Mouse (Mus musculus) layer of hippocampus, postnatal 14 days (tissue): ENCODE data around the gene Crtac1. TPM values are rescaled to one million over a fixed set of nuclear protein-coding genes. Genes with fewer than 3 reads are reported as not detected.

Source experiments
- DNase-seq, 2 experiments: peaks; one replicate each; pipeline ENCODE4 v3.0.0; 2021 to 2022; ENCODE audit warnings: low spot score in 2 of 2, mixed read lengths in 1 of 2
- microRNA-seq, 2 experiments: library from miRNA; unstranded; fragments of <30 nt; microRNA quantifications; one replicate each; pipeline ENCODE4 v1.2.0; 2021
- total RNA-seq, 2 experiments: library from RNA; stranded (reverse); gene quantifications; 2 replicates each; pipeline ENCODE4 v1.2.3; 2021

Gene Crtac1
- total RNA-seq, 2 experiments from 2014 or later, result 96.5 to 99.8 TPM

GRCm38 (mm10) chr19:42247519-42247918 lies 184.1 kb downstream of the Crtac1 start, which contains the start of gene Golga7b:
TSS of gene Golga7b (plus strand) at chr19:42247574.
- DNase-seq, result no peak

- DNase-seq, result no peak
Observed at GRCm38 (mm10) chr19:42246626-42247025, 185.0 kb downstream of the Crtac1 start.

GRCm38 (mm10) chr19:42243401-42243800 lies 188.2 kb downstream of the Crtac1 start:
- no peak for DNase-seq

- no peak for DNase-seq
Observed at GRCm38 (mm10) chr19:42240881-42241280, 190.7 kb downstream of the Crtac1 start.

GRCm38 (mm10) chr19:42238341-42238715 lies 193.3 kb downstream of the Crtac1 start:
- DNase-seq, result no peak

- no peak for DNase-seq
Observed at GRCm38 (mm10) chr19:42237602-42238340, 193.8 kb downstream of the Crtac1 start.

Small RNA genes within 50 kb of the gene (microRNA-seq; reads per million reads assigned to microRNA genes)
- gene Gm26339, result 0 reads per million in 2 experiments
- gene Mir3085, result 19.2 to 24.1 reads per million in 2 experiments

Other genes with a start within 250 kb of the Crtac1 start
- gene Sfrp5, start 229.5 kb downstream of the Crtac1 start, total RNA-seq, result 1 to 10 TPM in 1 of 2 experiments, under 1 TPM in 1; 0.26 to 1.7 TPM
- gene Golga7b, start 184.2 kb downstream of the Crtac1 start, total RNA-seq, result 10 to 100 TPM; 82.6 to 85.8 TPM
- gene R3hcc1l, start 87.0 kb upstream of the Crtac1 start, total RNA-seq, result 10 to 100 TPM; 15.8 to 18.0 TPM
- gene Loxl4, start 181.0 kb upstream of the Crtac1 start, total RNA-seq, result under 1 TPM in 1 of 2 experiments, not detected in 1; 0.32 TPM